Mouse (Mus musculus) stomach, embryonic 15.5 days (tissue): ENCODE data around the gene Agap2. TPM values are rescaled to one million over a fixed set of nuclear protein-coding genes. Genes with fewer than 3 reads are reported as not detected.

ENCODE experiments used
- ATAC-seq: fragments of 200-750 bp; cut with Nextera tagmentation; 2 replicates; pipeline ENCODE4 v1.8.0; 2017; ENCODE audit warnings: low read depth, moderate number of reproducible peaks, moderate TSS enrichment; ENCODE audit not compliant: insufficient read depth, low FRiP score
- H3K27ac ChIP-seq: fragments of 300-500 bp; sonication (generic); 2 replicates; pipeline ENCODE4 v1.5.1; 2015; ENCODE audit warnings: mild to moderate bottlenecking, inconsistent platforms
- H3K27me3 ChIP-seq: fragments of 300-500 bp; sonication (generic); replicated peaks from 2 replicates; pipeline ENCODE4 v1.6.1; 2015; ENCODE audit warnings: inconsistent platforms
- H3K36me3 ChIP-seq: fragments of 300-500 bp; sonication (generic); 2 replicates; pipeline ENCODE4 v1.6.1; 2015; ENCODE audit warnings: inconsistent platforms
- H3K4me1 ChIP-seq: fragments of 300-500 bp; sonication (generic); 2 replicates; pipeline ENCODE4 v1.6.1; 2015; ENCODE audit warnings: inconsistent platforms
- H3K4me2 ChIP-seq: fragments of 300-500 bp; sonication (generic); 2 replicates; pipeline ENCODE4 v1.6.1; 2015; ENCODE audit warnings: mild to moderate bottlenecking, inconsistent platforms
- H3K4me3 ChIP-seq: fragments of 300-500 bp; sonication (generic); replicated peaks from 2 replicates; pipeline ENCODE4 v1.5.1; 2015; ENCODE audit warnings: inconsistent platforms
- H3K9ac ChIP-seq: fragments of 300-500 bp; sonication (generic); 2 replicates; pipeline ENCODE4 v1.6.1; 2015; ENCODE audit warnings: inconsistent platforms
- H3K9me3 ChIP-seq: fragments of 300-500 bp; sonication (generic); 2 replicates; pipeline ENCODE4 v1.6.1; 2016; ENCODE audit warnings: inconsistent platforms
- WGBS: fragments of 180-500 bp; shearing (Covaris S2); methylation state at CpG from one replicate; pipeline ENCODE4 v1.1.7; 2015; 5-methylcytosine and 5-hydroxymethylcytosine counted together
- polyA plus RNA-seq: library from polyadenylated mRNA; unstranded; fragments of >200 nt; fragmentation: Nextera tagmentation; extraction: Ambion mirVana; gene quantifications from 2 replicates; pipeline ENCODE4 v1.2.1, GENCODE M21; 2015

The Agap2 gene
- polyA plus RNA-seq, 1 experiment from 2014 or later = 0.28 TPM

DNA sequence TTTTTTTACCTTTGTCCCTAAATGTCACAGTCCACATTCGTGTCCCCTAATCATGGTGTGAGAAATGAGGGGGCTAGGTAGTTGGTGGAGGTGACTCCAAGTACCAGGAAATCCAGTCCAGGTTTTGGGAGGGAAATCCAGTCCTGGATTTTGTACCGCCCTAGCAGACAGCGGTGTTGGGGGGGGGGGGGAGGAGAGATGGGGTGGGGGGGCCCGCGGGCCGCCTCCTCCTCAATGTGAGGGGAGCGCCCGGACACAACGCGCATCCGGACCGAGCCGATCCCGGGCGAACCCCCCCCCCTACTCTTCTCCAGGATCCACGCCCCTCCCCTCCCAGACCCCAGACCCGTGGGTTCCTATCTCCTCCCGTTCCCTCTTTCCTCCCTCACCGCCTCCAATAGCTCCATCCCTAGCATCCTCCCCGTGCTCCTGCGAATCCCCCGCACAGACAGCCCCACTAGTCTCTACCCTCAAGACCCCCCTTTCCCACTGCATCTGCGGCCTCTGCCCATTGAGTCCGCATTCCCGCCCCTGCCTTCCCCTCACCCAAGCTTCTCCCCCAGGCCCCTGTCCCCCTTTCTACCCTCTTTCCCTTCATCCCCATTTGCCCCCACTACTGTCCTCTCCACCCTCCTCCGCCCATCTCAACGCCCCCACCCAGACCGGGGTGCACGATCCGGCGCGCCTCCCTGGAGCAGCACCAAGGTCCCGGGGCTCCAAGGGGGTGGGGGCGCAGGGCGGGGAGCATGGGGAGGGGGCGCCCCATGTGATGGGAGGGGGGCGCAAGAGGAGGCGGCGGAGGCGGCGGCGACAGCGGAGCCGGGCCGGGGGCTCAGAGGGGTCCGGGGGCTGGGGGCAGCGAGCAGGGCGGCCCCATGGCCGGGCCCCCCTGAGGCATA, 3.8 kb downstream of the Agap2 start:
- no peaks in the 10 kb centered on the region for H3K9me3 ChIP-seq
- H3K27me3 ChIP-seq = peaks cover 69% of the 10 kb centered on the region
- WGBS = 0% methylated on average over 26 of the region's 49 CpGs
- ATAC-seq = no peak; the same call in 1 of the 2 replicates
- H3K9ac ChIP-seq = peak overlapping the region; percentile 13; the same call in 1 of the 2 replicates
- H3K4me3 ChIP-seq = peak overlapping the region; percentile 50
- peaks cover 47% of the 10 kb centered on the region for H3K4me1 ChIP-seq
- no peak overlapping the region for H3K27ac ChIP-seq
- H3K4me2 ChIP-seq = peak overlapping the region; percentile 93
- H3K36me3 ChIP-seq = no peaks in the 10 kb centered on the region

DNA sequence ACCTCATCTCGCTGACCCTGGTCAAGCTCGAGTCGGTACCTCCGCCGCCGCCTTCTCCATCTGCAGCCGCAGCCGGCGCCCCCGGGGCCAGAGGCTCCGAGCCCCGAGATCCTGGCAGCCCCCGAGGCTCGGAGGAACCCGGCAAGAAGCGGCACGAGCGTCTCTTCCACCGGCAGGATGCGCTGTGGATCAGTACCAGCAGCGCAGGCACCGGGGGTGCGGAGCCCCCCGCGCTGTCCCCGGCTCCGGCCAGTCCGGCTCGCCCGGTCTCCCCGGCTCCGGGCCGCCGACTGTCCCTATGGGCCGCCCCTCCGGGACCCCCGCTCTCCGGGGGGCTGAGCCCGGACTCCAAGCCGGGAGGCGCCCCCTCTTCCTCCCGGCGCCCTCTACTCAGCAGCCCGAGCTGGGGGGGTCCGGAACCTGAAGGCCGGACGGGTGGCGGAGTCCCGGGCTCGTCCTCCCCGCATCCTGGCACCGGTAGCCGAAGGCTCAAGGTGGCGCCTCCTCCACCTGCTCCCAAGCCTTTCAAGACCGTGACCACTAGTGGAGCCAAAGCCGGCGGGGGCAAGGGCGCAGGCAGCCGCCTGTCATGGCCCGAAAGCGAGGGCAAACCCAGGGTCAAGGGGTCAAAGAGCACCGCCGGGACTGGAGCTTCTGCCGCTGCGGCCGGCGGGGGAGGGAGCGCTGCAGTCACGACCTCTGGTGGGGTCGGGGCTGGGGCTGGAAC, 4.7 kb downstream of the Agap2 start:
- Histone ChIP-seq H3K27me3 (peaks cover 73% of the 10 kb centered on the region), H3K9ac (peak overlapping the region; percentile 13; the same call in 1 of the 2 replicates), H3K4me3 (peak overlapping the region; percentile 50), H3K4me2 (peak overlapping the region; percentile 93), H3K27ac (no peak overlapping the region), H3K4me1 (peaks cover 47% of the 10 kb centered on the region), H3K36me3 (no peaks in the 10 kb centered on the region), H3K9me3 (no peaks in the 10 kb centered on the region)
- 7% methylated on average over 64 of the region's 70 CpGs for WGBS
- ATAC-seq = no peak

DNA sequence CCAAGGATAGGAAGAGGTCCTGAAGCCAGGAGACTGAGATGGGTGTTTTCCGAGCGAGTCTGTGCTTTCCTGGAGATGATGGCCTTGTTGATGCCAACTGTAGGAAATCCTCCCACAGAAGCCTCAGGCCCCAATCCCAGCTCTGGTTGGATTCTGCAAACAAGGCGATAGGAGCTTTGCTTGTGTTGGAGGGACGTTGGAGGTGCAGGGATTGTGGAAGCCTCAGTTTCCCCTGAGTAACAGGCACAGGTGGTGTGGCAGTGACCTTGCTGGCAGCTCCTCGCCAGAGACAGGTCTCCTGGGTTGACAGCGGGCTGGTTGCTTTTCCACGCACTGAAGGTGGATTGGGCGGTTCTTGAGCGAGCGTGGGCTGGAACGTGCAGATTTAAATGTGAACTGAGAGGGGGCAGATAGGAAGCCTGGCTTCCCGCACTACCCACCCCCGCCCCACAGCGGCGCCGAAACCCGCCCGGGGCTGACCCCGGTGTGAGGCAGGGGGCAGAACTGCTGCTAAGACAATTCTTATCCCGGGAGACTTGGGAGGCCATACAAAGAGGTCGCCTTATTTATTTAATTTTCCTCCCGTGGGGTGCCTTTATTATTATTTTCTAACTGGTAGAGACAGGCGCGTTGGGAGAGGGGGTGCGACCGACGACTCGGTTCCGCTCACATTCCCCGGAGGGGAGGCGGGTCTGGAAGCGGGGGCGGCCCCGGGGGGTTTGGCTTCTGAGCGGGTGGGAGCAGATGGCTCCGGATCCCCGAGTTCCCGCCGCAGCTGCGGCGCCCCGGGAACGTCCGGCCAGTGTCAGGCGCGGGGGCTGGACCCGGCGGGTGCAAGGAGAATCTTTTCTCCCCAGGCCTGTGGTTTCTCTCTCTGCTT, 6.1 kb downstream of the Agap2 start:
- no peaks in the 10 kb centered on the region for H3K9me3 ChIP-seq
- H3K4me2 ChIP-seq = peak overlapping the region; percentile 50
- no peak overlapping the region for H3K27ac ChIP-seq
- H3K9ac ChIP-seq = no peak overlapping the region
- WGBS = 9% methylated on average over 48 of the region's 48 CpGs
- peaks cover 64% of the 10 kb centered on the region for H3K27me3 ChIP-seq
- no peak for ATAC-seq
- peak overlapping the region; percentile 24 for H3K4me3 ChIP-seq
- H3K4me1 ChIP-seq = peaks cover 47% of the 10 kb centered on the region
- H3K36me3 ChIP-seq = no peaks in the 10 kb centered on the region

DNA sequence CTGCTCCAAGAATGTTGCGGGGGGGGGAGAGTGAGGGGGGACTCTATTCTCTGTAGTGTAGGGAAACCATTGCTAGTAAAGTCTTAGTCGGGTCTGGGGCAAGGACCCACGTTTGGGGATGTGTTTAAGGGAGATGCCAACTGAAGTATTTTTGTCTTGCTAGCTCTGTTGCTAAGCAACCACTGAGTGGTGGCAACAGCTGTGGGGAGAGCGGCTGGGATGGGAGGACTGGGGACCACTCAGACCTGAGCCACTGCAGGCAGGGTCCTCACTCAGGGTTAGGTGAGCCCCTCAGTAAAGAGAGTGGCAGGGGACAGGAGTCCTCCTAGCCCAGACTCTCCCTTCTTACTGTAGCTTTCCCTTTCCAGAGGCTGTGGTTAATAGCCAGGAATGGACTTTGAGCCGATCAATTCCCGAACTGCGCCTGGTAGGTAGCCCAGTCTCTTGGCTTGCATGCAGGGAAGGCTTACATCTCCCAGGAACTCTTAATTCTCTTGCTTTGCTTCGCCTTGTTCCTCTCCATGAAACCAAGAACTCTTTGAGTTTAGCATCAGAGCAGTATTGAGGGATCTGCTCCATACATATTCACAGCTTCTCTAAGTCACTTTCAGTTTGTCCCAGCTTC, 7.0 kb downstream of the Agap2 start:
- WGBS = 26% methylated on average over 8 of the region's 8 CpGs
- Histone ChIP-seq H3K9me3 (no peaks in the 10 kb centered on the region), H3K4me3 (no peak overlapping the region), H3K27me3 (peaks cover 60% of the 10 kb centered on the region), H3K36me3 (no peaks in the 10 kb centered on the region), H3K9ac (no peak overlapping the region), H3K4me1 (peaks cover 47% of the 10 kb centered on the region), H3K4me2 (peak overlapping the region; percentile 50; the same call in 1 of the 2 replicates), H3K27ac (no peak overlapping the region)
- ATAC-seq = no peak

DNA sequence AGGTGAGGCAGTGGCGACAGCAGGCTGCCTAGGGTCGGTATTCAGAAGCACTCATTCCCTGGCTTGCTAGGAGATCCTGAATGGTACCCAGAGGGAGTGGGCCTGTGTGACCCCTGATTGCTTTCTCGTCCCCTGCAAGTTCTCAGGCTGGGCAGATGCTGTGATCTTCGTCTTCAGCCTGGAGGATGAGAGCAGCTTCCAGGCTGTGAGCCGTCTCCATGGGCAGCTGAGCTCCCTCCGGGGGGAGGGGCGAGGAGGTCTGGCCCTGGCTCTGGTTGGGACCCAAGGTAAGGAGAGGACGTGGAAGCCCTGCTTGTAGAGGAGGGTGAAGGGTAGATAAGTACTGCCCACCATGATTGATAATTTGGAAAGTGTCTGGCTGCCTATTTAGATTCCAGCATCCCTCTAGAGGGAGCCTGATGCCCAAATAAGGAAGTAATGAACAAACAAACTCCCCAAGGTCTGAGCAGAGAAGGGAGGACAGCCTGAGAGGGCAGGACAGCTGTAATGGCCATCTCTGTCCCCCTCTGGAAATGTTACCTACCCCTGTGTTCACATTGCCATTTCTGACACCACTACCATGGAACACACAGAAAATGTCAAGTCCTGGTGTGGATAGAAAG, 8.3 kb downstream of the Agap2 start:
- H3K36me3 ChIP-seq = no peaks in the 10 kb centered on the region
- H3K27ac ChIP-seq = no peak overlapping the region
- H3K27me3 ChIP-seq = peaks cover 60% of the 10 kb centered on the region
- H3K4me1 ChIP-seq = peaks cover 40% of the 10 kb centered on the region
- no peaks in the 10 kb centered on the region for H3K9me3 ChIP-seq
- H3K4me3 ChIP-seq = no peak overlapping the region
- no peak overlapping the region for H3K9ac ChIP-seq
- 35% methylated on average over 8 of the region's 8 CpGs for WGBS
- no peak for ATAC-seq
- no peak overlapping the region for H3K4me2 ChIP-seq

DNA sequence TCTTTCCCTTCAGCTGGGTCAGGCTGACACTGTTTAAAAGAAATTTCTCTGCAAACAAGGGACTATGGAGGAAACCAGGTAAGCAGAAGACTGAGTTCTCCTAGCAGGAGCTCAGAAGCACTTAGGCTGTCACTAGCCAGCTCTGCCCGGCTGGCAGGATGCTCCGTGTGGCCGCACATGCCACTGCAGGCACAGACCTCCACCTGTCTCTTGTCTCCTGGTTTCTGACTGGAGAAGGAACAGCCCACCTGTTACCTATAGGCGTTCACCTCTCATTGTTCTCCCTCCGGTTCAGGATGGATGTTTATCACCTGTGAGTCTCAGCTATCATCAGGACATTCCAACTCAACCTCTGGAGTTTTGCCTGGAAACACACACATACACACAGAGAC, 8.8 kb downstream of the Agap2 start:
- H3K4me1 ChIP-seq = peaks cover 38% of the 10 kb centered on the region
- no peaks in the 10 kb centered on the region for H3K9me3 ChIP-seq
- H3K27me3 ChIP-seq = peaks cover 56% of the 10 kb centered on the region
- H3K4me2 ChIP-seq = no peak overlapping the region
- no peak overlapping the region for H3K4me3 ChIP-seq
- no peaks in the 10 kb centered on the region for H3K36me3 ChIP-seq
- no peak overlapping the region for H3K27ac ChIP-seq
- no peak overlapping the region for H3K9ac ChIP-seq
- no peak for ATAC-seq
- WGBS = 49% methylated on average over 5 of the region's 5 CpGs

DNA sequence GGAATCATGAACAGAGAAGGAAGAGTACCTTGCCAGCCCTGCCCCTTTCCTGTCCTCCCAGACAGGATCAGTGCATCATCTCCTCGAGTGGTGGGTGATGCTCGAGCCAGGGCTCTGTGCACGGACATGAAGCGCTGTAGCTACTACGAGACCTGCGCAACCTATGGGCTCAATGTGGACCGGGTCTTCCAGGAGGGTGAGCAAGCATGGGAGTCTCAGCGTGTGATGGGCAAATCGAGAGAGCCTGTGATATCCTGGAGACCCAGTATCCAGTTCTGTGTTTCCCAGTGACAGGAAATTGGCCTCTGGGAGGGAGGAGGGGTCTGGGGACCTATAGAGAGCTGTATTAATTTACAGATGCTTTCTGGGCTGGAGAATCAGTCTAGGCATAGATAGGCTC, 10.0 kb downstream of the Agap2 start:
- H3K4me2 ChIP-seq = no peak overlapping the region
- no peak overlapping the region for H3K4me3 ChIP-seq
- H3K4me1 ChIP-seq = peaks cover 26% of the 10 kb centered on the region
- H3K36me3 ChIP-seq = no peaks in the 10 kb centered on the region
- WGBS = 80% methylated on average over 9 of the region's 9 CpGs
- ATAC-seq = no peak
- peaks cover 56% of the 10 kb centered on the region for H3K27me3 ChIP-seq
- no peaks in the 10 kb centered on the region for H3K9me3 ChIP-seq
- no peak overlapping the region for H3K27ac ChIP-seq
- H3K9ac ChIP-seq = no peak overlapping the region

DNA sequence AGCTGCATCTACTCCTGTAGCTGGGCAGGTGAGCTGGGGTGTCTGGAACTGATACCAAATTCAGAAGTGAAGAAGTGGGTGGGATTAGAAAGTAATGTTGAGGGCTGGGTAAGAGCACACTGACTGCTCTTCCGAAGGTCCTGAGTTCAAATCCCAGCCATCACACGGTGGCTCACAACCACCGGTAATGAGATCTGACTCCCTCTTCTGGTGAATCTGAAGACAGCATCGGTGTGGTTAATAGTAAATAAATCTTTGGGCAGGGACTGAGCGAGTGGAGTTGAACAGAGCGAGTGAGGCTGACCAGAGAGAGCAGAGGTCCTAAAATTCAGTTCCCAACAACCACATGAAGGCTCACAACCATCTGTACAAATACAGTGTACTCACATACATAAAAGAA, 10.5 kb downstream of the Agap2 start:
- Histone ChIP-seq H3K9me3 (no peaks in the 10 kb centered on the region), H3K27me3 (peaks cover 56% of the 10 kb centered on the region), H3K4me3 (no peak overlapping the region), H3K27ac (no peak overlapping the region), H3K4me1 (peaks cover 21% of the 10 kb centered on the region), H3K36me3 (no peaks in the 10 kb centered on the region), H3K4me2 (no peak overlapping the region), H3K9ac (no peak overlapping the region)
- ATAC-seq = no peak
- 63% methylated on average over 6 of the region's 6 CpGs for WGBS

DNA sequence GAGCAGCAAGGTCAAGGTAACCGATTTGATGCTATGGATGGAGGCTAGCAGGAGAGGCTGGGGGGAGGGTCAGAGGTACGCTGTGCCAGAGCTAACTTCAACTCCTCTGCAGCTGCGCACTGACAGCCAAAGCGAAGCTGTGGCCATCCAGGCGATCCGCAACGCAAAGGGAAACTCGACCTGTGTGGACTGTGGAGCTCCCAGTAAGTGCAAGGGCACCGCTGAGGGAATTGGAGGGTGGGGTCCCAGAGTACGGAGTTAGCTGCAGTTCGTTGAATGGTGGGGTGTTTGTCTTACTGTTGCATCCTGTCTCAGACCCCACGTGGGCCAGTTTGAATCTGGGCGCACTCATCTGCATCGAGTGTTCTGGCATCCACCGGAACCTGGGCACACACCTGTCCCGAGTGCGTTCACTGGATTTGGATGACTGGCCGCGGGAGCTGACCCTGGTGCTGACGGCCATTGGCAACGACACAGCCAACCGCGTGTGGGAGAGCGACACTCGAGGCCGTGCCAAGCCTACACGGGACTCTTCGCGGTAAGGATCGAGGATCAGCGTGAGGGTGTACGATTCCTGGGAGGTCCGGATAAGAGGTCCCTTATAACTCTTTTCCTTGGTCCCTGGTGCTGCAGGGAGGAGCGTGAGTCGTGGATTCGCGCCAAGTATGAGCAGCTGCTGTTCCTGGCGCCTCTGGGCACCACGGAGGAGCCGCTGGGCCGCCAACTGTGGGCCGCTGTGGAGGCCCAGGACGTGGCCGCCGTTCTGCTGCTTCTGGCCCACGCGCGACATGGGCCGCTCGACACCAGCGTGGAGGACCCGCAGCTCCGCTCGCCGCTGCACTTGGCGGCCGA, 15.7 kb downstream of the Agap2 start:
- peaks cover 56% of the 10 kb centered on the region for H3K27me3 ChIP-seq
- H3K4me1 ChIP-seq = peaks cover 15% of the 10 kb centered on the region
- peak overlapping the region; percentile 49 for H3K4me2 ChIP-seq

More for the DNA sequence above, 15.7 kb downstream of the Agap2 start:
- no peaks in the 10 kb centered on the region for H3K9me3 ChIP-seq
- 0 out of 2 replicates have a peak, but pooled peaks cover 3% of the 10 kb centered on the region for H3K36me3 ChIP-seq
- H3K4me3 ChIP-seq = peak overlapping the region; percentile 28
- ATAC-seq = no peak
- 14% methylated on average over 57 of the region's 57 CpGs for WGBS
- no peak overlapping the region for H3K27ac ChIP-seq
- H3K9ac ChIP-seq = no peak overlapping the region
